Mouse (Mus musculus) neural tube, embryonic 12.5 days (tissue): ENCODE measurements around the gene Bicc1. TPM values are rescaled to one million over a fixed set of nuclear protein-coding genes. Genes with fewer than 3 reads are reported as not detected.

Experiments
- polyA plus RNA-seq: library from polyadenylated mRNA; unstranded; fragments of >200 nt; fragmentation: Nextera tagmentation; extraction: Ambion mirVana; gene quantifications from 2 replicates; pipeline ENCODE4 v1.2.1, GENCODE M21; 2016

Bicc1 gene
- polyA plus RNA-seq, 1 experiment from 2014 or later: 7.7 TPM

Other genes with a start within 250 kb of the Bicc1 start
- gene Tfam, start 78.6 kb upstream of the Bicc1 start, polyA plus RNA-seq: 69.5 and 75.8 TPM in 2 replicates
- 158 and 177 TPM in 2 replicates for gene Ube2d1, start 125.6 kb upstream of the Bicc1 start, polyA plus RNA-seq
- 163 and 173 TPM in 2 replicates for gene Cisd1, start 185.3 kb upstream of the Bicc1 start, polyA plus RNA-seq
- gene Ipmk, start 188.1 kb upstream of the Bicc1 start, polyA plus RNA-seq: 22.1 and 23.2 TPM in 2 replicates